Mouse (Mus musculus): Measurements from ENCODE around the gene Atp5h. TPM values are rescaled to one million over a fixed set of nuclear protein-coding genes. Genes with fewer than 3 reads are reported as not detected.
A peak's percentile ranks its signal among the peaks of the same experiment; 100 is the strongest.

Gene Atp5h
- polyA plus RNA-seq, 1 experiment = 530 TPM

- Histone ChIP-seq H3K79me2 (ENCODE audit: control insufficient read depth, insufficient read depth) (no peaks in the 10 kb centered on the region), H3K79me3 (ENCODE audit: low read depth) (no peaks in the 10 kb centered on the region), H3ac (ENCODE audit: control insufficient read depth, insufficient read length, low read depth) (no peak overlapping the region), H3K36me3 (ENCODE audit: control insufficient read depth, insufficient read depth) (no peaks in the 10 kb centered on the region), H3K4me3 (ENCODE audit: insufficient read depth, poor library complexity, severe bottlenecking) (no peak overlapping the region), H3K27me3 (ENCODE audit: control insufficient read depth, insufficient read depth, insufficient read length) (no peaks in the 10 kb centered on the region)
- no peak for TF ChIP-seq MYOD1 (IDR thresholded peaks at IDR 0.05; ENCODE audit: control insufficient read depth, insufficient read length, low read depth)
- TF ChIP-seq CTCF (IDR thresholded peaks at IDR 0.05; ENCODE audit: control insufficient read depth, insufficient read depth, insufficient read length) = no peak
- TF ChIP-seq MYOG (IDR thresholded peaks at IDR 0.05; ENCODE audit: control insufficient read depth, extremely low read depth, insufficient read length) = no peak
- no peak for TF ChIP-seq FOSL1 (IDR thresholded peaks at IDR 0.05; ENCODE audit: insufficient read depth, low read length, poor library complexity, severe bottlenecking)
- no peak for TF ChIP-seq USF1 (IDR thresholded peaks at IDR 0.05; ENCODE audit: low read depth)
- TF ChIP-seq CEBPB (IDR thresholded peaks at IDR 0.05; ENCODE audit: low read depth) = no peak
- TF ChIP-seq MAX (IDR thresholded peaks at IDR 0.05) = no peak
These were observed 49.4 kb downstream of the Atp5h start for GRCm38 (mm10) chr11:115370368-115370767.

- H3ac ChIP-seq (ENCODE audit: control insufficient read depth, insufficient read length, low read depth) = peak within 1 kb of the TSS; percentile 51
- no peaks in the 10 kb centered on the region for H3K36me3 ChIP-seq (ENCODE audit: control insufficient read depth, insufficient read depth)
- no peaks in the 10 kb centered on the region for H3K79me2 ChIP-seq (ENCODE audit: control insufficient read depth, insufficient read depth)
- TF ChIP-seq CEBPB (IDR thresholded peaks at IDR 0.05; ENCODE audit: low read depth) (no peak), USF1 (IDR thresholded peaks at IDR 0.05; ENCODE audit: low read depth) (no peak), MYOD1 (IDR thresholded peaks at IDR 0.05; ENCODE audit: control insufficient read depth, insufficient read length, low read depth) (peak; percentile 66), MAX (IDR thresholded peaks at IDR 0.05) (no peak), FOSL1 (IDR thresholded peaks at IDR 0.05; ENCODE audit: insufficient read depth, low read length, poor library complexity, severe bottlenecking) (no peak), CTCF (IDR thresholded peaks at IDR 0.05; ENCODE audit: control insufficient read depth, insufficient read depth, insufficient read length) (no peak)
- no peaks in the 10 kb centered on the region for H3K27me3 ChIP-seq (ENCODE audit: control insufficient read depth, insufficient read depth, insufficient read length)
- peak within 1 kb of the TSS; percentile 26 for H3K4me3 ChIP-seq (ENCODE audit: insufficient read depth, poor library complexity, severe bottlenecking)
- H3K79me3 ChIP-seq (ENCODE audit: low read depth) = no peaks in the 10 kb centered on the region
These were observed 52.3 kb downstream of the Atp5h start, which contains the start of gene Hid1 for GRCm38 (mm10) chr11:115367395-115367944. TSS of gene Hid1 (minus strand) at chr11:115367756.

- H3ac ChIP-seq (ENCODE audit: control insufficient read depth, insufficient read length, low read depth) = peak overlapping the region; percentile 51
- no peaks in the 10 kb centered on the region for H3K27me3 ChIP-seq (ENCODE audit: control insufficient read depth, insufficient read depth, insufficient read length)
- no peaks in the 10 kb centered on the region for H3K79me3 ChIP-seq (ENCODE audit: low read depth)
- peak overlapping the region; percentile 26 for H3K4me3 ChIP-seq (ENCODE audit: insufficient read depth, poor library complexity, severe bottlenecking)
- no peak for TF ChIP-seq CTCF (IDR thresholded peaks at IDR 0.05; ENCODE audit: control insufficient read depth, insufficient read depth, insufficient read length)
- no peak for TF ChIP-seq FOSL1 (IDR thresholded peaks at IDR 0.05; ENCODE audit: insufficient read depth, low read length, poor library complexity, severe bottlenecking)
- TF ChIP-seq MYOD1 (IDR thresholded peaks at IDR 0.05; ENCODE audit: control insufficient read depth, insufficient read length, low read depth) = no peak
- no peak for TF ChIP-seq MYOG (IDR thresholded peaks at IDR 0.05; ENCODE audit: control insufficient read depth, extremely low read depth, insufficient read length)
- TF ChIP-seq MAX (IDR thresholded peaks at IDR 0.05) = no peak
- no peak for TF ChIP-seq CEBPB (IDR thresholded peaks at IDR 0.05; ENCODE audit: low read depth)
- no peak for TF ChIP-seq USF1 (IDR thresholded peaks at IDR 0.05; ENCODE audit: low read depth)
- no peaks in the 10 kb centered on the region for H3K79me2 ChIP-seq (ENCODE audit: control insufficient read depth, insufficient read depth)
- H3K36me3 ChIP-seq (ENCODE audit: control insufficient read depth, insufficient read depth) = no peaks in the 10 kb centered on the region
These were observed 52.9 kb downstream of the Atp5h start for GRCm38 (mm10) chr11:115366706-115367394.

- H3K36me3 ChIP-seq (ENCODE audit: control insufficient read depth, insufficient read depth) = no peaks in the 10 kb centered on the region
- no peak for TF ChIP-seq MYOG (IDR thresholded peaks at IDR 0.05; ENCODE audit: control insufficient read depth, extremely low read depth, insufficient read length)
- no peak overlapping the region for H3ac ChIP-seq (ENCODE audit: control insufficient read depth, insufficient read length, low read depth)
- H3K79me2 ChIP-seq (ENCODE audit: control insufficient read depth, insufficient read depth) = no peaks in the 10 kb centered on the region
- no peaks in the 10 kb centered on the region for H3K27me3 ChIP-seq (ENCODE audit: control insufficient read depth, insufficient read depth, insufficient read length)
- H3K4me3 ChIP-seq (ENCODE audit: insufficient read depth, poor library complexity, severe bottlenecking) = no peak overlapping the region
- H3K79me3 ChIP-seq (ENCODE audit: low read depth) = no peaks in the 10 kb centered on the region
These were observed 53.6 kb downstream of the Atp5h start for GRCm38 (mm10) chr11:115366039-115366705.

Small RNA genes lying within 50 kb of the gene (microRNA-seq; reads per million reads assigned to microRNA genes)
- not detected for gene Mir3968 (ENCODE audit: borderline microRNAs expressed)

Other genes with a start within 250 kb of the Atp5h start
- 6.6 TPM for gene Tmem104, start 232.5 kb downstream of the Atp5h start, polyA plus RNA-seq (2012; fragmentation: generic; extraction: Trizol)
- gene Nat9, start 232.1 kb downstream of the Atp5h start, polyA plus RNA-seq (2012; fragmentation: generic; extraction: Trizol) = 9.1 TPM
- gene Grin2c, start 152.7 kb downstream of the Atp5h start, polyA plus RNA-seq (2012; fragmentation: generic; extraction: Trizol) = not detected
- 10.7 TPM for gene Fdxr, start 142.9 kb downstream of the Atp5h start, polyA plus RNA-seq (2012; fragmentation: generic; extraction: Trizol)
- gene Fads6, start 122.3 kb downstream of the Atp5h start, polyA plus RNA-seq (2012; fragmentation: generic; extraction: Trizol) = 0.21 TPM
- not detected for gene Otop2, start 112.8 kb downstream of the Atp5h start, polyA plus RNA-seq (2012; fragmentation: generic; extraction: Trizol)
- 0.01 TPM for gene Ush1g, start 97.9 kb downstream of the Atp5h start, polyA plus RNA-seq (2012; fragmentation: generic; extraction: Trizol)
- not detected for gene Otop3, start 85.2 kb downstream of the Atp5h start, polyA plus RNA-seq (2012; fragmentation: generic; extraction: Trizol)
- gene Hid1, start 52.2 kb downstream of the Atp5h start, polyA plus RNA-seq (2012; fragmentation: generic; extraction: Trizol) = 14.4 TPM
- 23.2 TPM for gene Cdr2l, start 38.0 kb downstream of the Atp5h start, polyA plus RNA-seq (2012; fragmentation: generic; extraction: Trizol)
- 186 TPM for gene Mrpl58, start 16.2 kb downstream of the Atp5h start, polyA plus RNA-seq (2012; fragmentation: generic; extraction: Trizol)
- 26.7 TPM for gene Kctd2, start 166 bp upstream of the Atp5h start, polyA plus RNA-seq (2012; fragmentation: generic; extraction: Trizol)
- gene Trim80, start 20.6 kb upstream of the Atp5h start, polyA plus RNA-seq (2012; fragmentation: generic; extraction: Trizol) = not detected
- 0.07 TPM for gene Slc16a5, start 42.5 kb upstream of the Atp5h start, polyA plus RNA-seq (2012; fragmentation: generic; extraction: Trizol)
- gene Armc7, start 55.7 kb upstream of the Atp5h start, polyA plus RNA-seq (2012; fragmentation: generic; extraction: Trizol) = 5.4 TPM
- gene Nt5c, start 71.9 kb upstream of the Atp5h start, polyA plus RNA-seq (2012; fragmentation: generic; extraction: Trizol) = 109 TPM
- gene Jpt1, start 94.4 kb upstream of the Atp5h start, polyA plus RNA-seq (2012; fragmentation: generic; extraction: Trizol) = 320 TPM
- 384 TPM for gene Sumo2, start 116.3 kb upstream of the Atp5h start, polyA plus RNA-seq (2012; fragmentation: generic; extraction: Trizol)
- 110 TPM for gene Nup85, start 144.5 kb upstream of the Atp5h start, polyA plus RNA-seq (2012; fragmentation: generic; extraction: Trizol)
- 79.7 TPM for gene Mrps7, start 184.0 kb upstream of the Atp5h start, polyA plus RNA-seq (2012; fragmentation: generic; extraction: Trizol)
- gene Gga3, start 184.1 kb upstream of the Atp5h start, polyA plus RNA-seq (2012; fragmentation: generic; extraction: Trizol) = 16.0 TPM
- gene Mif4gd, start 193.0 kb upstream of the Atp5h start, polyA plus RNA-seq (2012; fragmentation: generic; extraction: Trizol) = 13.4 TPM
- gene Slc25a19, start 208.3 kb upstream of the Atp5h start, polyA plus RNA-seq (2012; fragmentation: generic; extraction: Trizol) = 13.7 TPM